Mouse (Mus musculus): ENCODE results near the gene Lmntd1. TPM values are rescaled to one million over a fixed set of nuclear protein-coding genes. Genes with fewer than 3 reads are reported as not detected.

The Lmntd1 gene
- polyA plus RNA-seq, 1 experiment from 2014 or later, result 0.83 TPM

- Histone ChIP-seq H3K27ac (replicated peaks) (no peak overlapping the region), H3K27me3 (no peaks in the 10 kb centered on the region), H3K4me2 (replicated peaks) (no peak overlapping the region), H3K4me1 (no peaks in the 10 kb centered on the region), H3K9ac (replicated peaks) (no peak overlapping the region), H3K4me3 (no peak overlapping the region), H3K36me3 (no peaks in the 10 kb centered on the region), H3K9me3 (no peaks in the 10 kb centered on the region)
- no peak for ATAC-seq (replicated peaks)
- 84% methylated on average over 8 of the region's 8 CpGs for WGBS
These were observed 196.2 kb downstream of the Lmntd1 start for GRCm38 (mm10) chr6:145417720-145418440.

- no peaks in the 10 kb centered on the region for H3K36me3 ChIP-seq
- H3K9ac ChIP-seq (replicated peaks), result no peak overlapping the region
- WGBS, result 76% methylated on average over 16 of the region's 16 CpGs
- no peaks in the 10 kb centered on the region for H3K4me1 ChIP-seq
- no peak for ATAC-seq (replicated peaks)
- H3K9me3 ChIP-seq, result no peaks in the 10 kb centered on the region
- H3K27me3 ChIP-seq, result no peaks in the 10 kb centered on the region
- H3K4me2 ChIP-seq (replicated peaks), result no peak overlapping the region
- H3K4me3 ChIP-seq, result no peak overlapping the region
- no peak overlapping the region for H3K27ac ChIP-seq (replicated peaks)
These were observed 197.0 kb downstream of the Lmntd1 start for GRCm38 (mm10) chr6:145417014-145417719.

GRCm38 (mm10) chr6:145404369-145405051 lies 209.6 kb downstream of the Lmntd1 start:
- H3K27me3 ChIP-seq, result no peaks in the 10 kb centered on the region
- no peaks in the 10 kb centered on the region for H3K36me3 ChIP-seq
- H3K4me1 ChIP-seq, result no peaks in the 10 kb centered on the region
- no peaks in the 10 kb centered on the region for H3K9me3 ChIP-seq
- H3K9ac ChIP-seq (replicated peaks), result no peak overlapping the region
- H3K27ac ChIP-seq (replicated peaks), result no peak overlapping the region
- 87% methylated on average over 10 of the region's 10 CpGs for WGBS
- no peak overlapping the region for H3K4me3 ChIP-seq
- H3K4me2 ChIP-seq (replicated peaks), result no peak overlapping the region
- ATAC-seq (replicated peaks), result no peak

- no peak for ATAC-seq (replicated peaks)
These were observed 213.0 kb downstream of the Lmntd1 start for GRCm38 (mm10) chr6:145401140-145401539.

GRCm38 (mm10) chr6:145397881-145398280 lies 216.2 kb downstream of the Lmntd1 start:
- Histone ChIP-seq H3K4me2 (replicated peaks) (no peak overlapping the region), H3K9me3 (no peaks in the 10 kb centered on the region), H3K4me1 (no peaks in the 10 kb centered on the region), H3K4me3 (no peak overlapping the region), H3K9ac (replicated peaks) (no peak overlapping the region), H3K36me3 (no peaks in the 10 kb centered on the region), H3K27me3 (no peaks in the 10 kb centered on the region), H3K27ac (replicated peaks) (no peak overlapping the region)
- no peak for ATAC-seq (replicated peaks)
- WGBS, result 94% methylated on average over 4 of the region's 4 CpGs

More at GRCm38 (mm10) chr6:145401140-145401539, 213.0 kb downstream of the Lmntd1 start:
- no peak overlapping the region for H3K4me3 ChIP-seq
- no peak overlapping the region for H3K27ac ChIP-seq (replicated peaks)
- H3K4me2 ChIP-seq (replicated peaks), result no peak overlapping the region
- H3K4me1 ChIP-seq, result no peaks in the 10 kb centered on the region
- H3K9ac ChIP-seq (replicated peaks), result no peak overlapping the region
- H3K27me3 ChIP-seq, result no peaks in the 10 kb centered on the region
- H3K36me3 ChIP-seq, result no peaks in the 10 kb centered on the region
- 33% methylated on average over 4 of the region's 4 CpGs for WGBS
- no peaks in the 10 kb centered on the region for H3K9me3 ChIP-seq

- no peak for ATAC-seq (replicated peaks)
- no peak overlapping the region for H3K4me2 ChIP-seq (replicated peaks)
- H3K4me1 ChIP-seq, result no peaks in the 10 kb centered on the region
- no peak overlapping the region for H3K4me3 ChIP-seq
- WGBS, result 90% methylated on average over 2 of the region's 2 CpGs
- no peak overlapping the region for H3K9ac ChIP-seq (replicated peaks)
- H3K27me3 ChIP-seq, result no peaks in the 10 kb centered on the region
- no peak overlapping the region for H3K27ac ChIP-seq (replicated peaks)
- no peaks in the 10 kb centered on the region for H3K9me3 ChIP-seq
- H3K36me3 ChIP-seq, result no peaks in the 10 kb centered on the region
These were observed 217.6 kb downstream of the Lmntd1 start for GRCm38 (mm10) chr6:145396534-145396933.

- Histone ChIP-seq H3K4me3 (no peak overlapping the region), H3K4me1 (peaks cover 17% of the 10 kb centered on the region), H3K27ac (replicated peaks) (0 out of 2 replicates have a peak overlapping the region, but pooled peaks have one; percentile 12), H3K36me3 (no peaks in the 10 kb centered on the region), H3K9me3 (no peaks in the 10 kb centered on the region), H3K9ac (replicated peaks) (no peak overlapping the region), H3K27me3 (no peaks in the 10 kb centered on the region), H3K4me2 (replicated peaks) (no peak overlapping the region)
- ATAC-seq (replicated peaks), result no peak
- WGBS, result 71% methylated on average over 2 of the region's 2 CpGs
These were observed 223.7 kb downstream of the Lmntd1 start for GRCm38 (mm10) chr6:145390421-145390820.

- 62% methylated on average over 7 of the region's 7 CpGs for WGBS
These were observed 224.2 kb downstream of the Lmntd1 start for GRCm38 (mm10) chr6:145389904-145390303.

GRCm38 (mm10) chr6:145387378-145387777 lies 226.7 kb downstream of the Lmntd1 start:
- Histone ChIP-seq H3K36me3 (no peaks in the 10 kb centered on the region), H3K27me3 (no peaks in the 10 kb centered on the region), H3K4me2 (replicated peaks) (no peak overlapping the region), H3K9ac (replicated peaks) (no peak overlapping the region), H3K4me1 (peaks cover 17% of the 10 kb centered on the region), H3K27ac (replicated peaks) (no peak overlapping the region; the same call in 1 of the 2 replicates), H3K9me3 (no peaks in the 10 kb centered on the region), H3K4me3 (no peak overlapping the region)
- WGBS, result 55% methylated on average over 6 of the region's 6 CpGs
- peak; percentile 66; the same call in 1 of the 2 replicates for ATAC-seq (replicated peaks)

More at GRCm38 (mm10) chr6:145389904-145390303, 224.2 kb downstream of the Lmntd1 start:
- peaks cover 17% of the 10 kb centered on the region for H3K4me1 ChIP-seq
- H3K36me3 ChIP-seq, result no peaks in the 10 kb centered on the region
- no peaks in the 10 kb centered on the region for H3K9me3 ChIP-seq
- no peak overlapping the region for H3K4me3 ChIP-seq
- no peak overlapping the region for H3K9ac ChIP-seq (replicated peaks)
- H3K4me2 ChIP-seq (replicated peaks), result no peak overlapping the region
- H3K27me3 ChIP-seq, result no peaks in the 10 kb centered on the region
- peak; percentile 69 for ATAC-seq (replicated peaks)
- H3K27ac ChIP-seq (replicated peaks), result 0 out of 2 replicates have a peak overlapping the region, but pooled peaks have one; percentile 12

- ATAC-seq (replicated peaks), result no peak
- Histone ChIP-seq H3K9me3 (no peaks in the 10 kb centered on the region), H3K9ac (replicated peaks) (no peak overlapping the region), H3K4me2 (replicated peaks) (no peak overlapping the region), H3K4me3 (no peak overlapping the region), H3K27me3 (no peaks in the 10 kb centered on the region), H3K4me1 (peaks cover 17% of the 10 kb centered on the region), H3K27ac (replicated peaks) (no peak overlapping the region), H3K36me3 (no peaks in the 10 kb centered on the region)
- WGBS, result 56% methylated on average over 12 of the region's 12 CpGs
These were observed 231.3 kb downstream of the Lmntd1 start for GRCm38 (mm10) chr6:145382586-145383380.

- no peak overlapping the region for H3K27ac ChIP-seq (replicated peaks)
- no peaks in the 10 kb centered on the region for H3K9me3 ChIP-seq
- peaks cover 10% of the 10 kb centered on the region for H3K4me1 ChIP-seq
- H3K4me2 ChIP-seq (replicated peaks), result no peak overlapping the region
- peak; percentile 21; the same call in 1 of the 2 replicates for ATAC-seq (replicated peaks)
- 74% methylated on average over 8 of the region's 8 CpGs for WGBS
- no peak overlapping the region for H3K9ac ChIP-seq (replicated peaks)
- H3K27me3 ChIP-seq, result no peaks in the 10 kb centered on the region
- H3K4me3 ChIP-seq, result no peak overlapping the region
- H3K36me3 ChIP-seq, result no peaks in the 10 kb centered on the region
These were observed 233.2 kb downstream of the Lmntd1 start for GRCm38 (mm10) chr6:145380961-145381360.
